Mouse (Mus musculus): ENCODE results near the gene Lsm11. TPM values are rescaled to one million over a fixed set of nuclear protein-coding genes. Genes with fewer than 3 reads are reported as not detected.

Gene Lsm11
- 3.7 and 4.0 TPM in 2 replicates for polyA plus RNA-seq (2015; fragmentation: Nextera tagmentation; extraction: Ambion mirVana)

DNA sequence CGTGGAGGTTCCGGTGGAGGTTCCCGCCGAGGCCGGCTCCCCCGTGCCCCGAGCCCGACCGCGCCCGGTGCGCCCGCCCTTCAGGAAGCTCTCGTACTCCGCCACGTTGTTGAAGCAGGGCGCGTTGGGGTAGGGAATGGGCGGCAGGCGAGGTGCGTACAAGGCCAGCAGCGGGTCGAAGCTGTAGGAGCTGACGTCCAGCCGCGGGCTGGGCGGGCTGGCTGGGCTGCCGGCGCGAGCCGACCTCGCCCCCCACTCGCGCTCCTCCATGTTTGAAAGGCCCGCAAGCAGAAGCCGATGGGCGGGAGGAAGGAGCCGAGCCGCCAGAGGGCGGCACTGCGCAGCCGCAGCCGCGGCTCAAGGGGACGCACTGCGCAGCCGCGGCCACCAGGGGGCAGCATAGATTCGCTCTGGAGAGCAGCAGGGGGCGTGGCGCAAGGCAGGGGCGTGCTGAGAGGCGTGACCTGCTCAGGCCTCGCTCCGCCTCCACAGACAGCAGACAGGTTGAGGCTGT is at the start of gene Lsm11:
Lsm11 (minus strand) TSS at position 293 of the 514 bp plus-strand sequence.
- peak; percentile 92 for ATAC-seq (ENCODE audit: insufficient read depth, low FRiP score)
- Histone ChIP-seq H3K27ac (ENCODE audit: low read length) (peak within 1 kb of the TSS; percentile 54; the same call in 1 of the 2 replicates), H3K36me3 (ENCODE audit: control insufficient read depth, insufficient read depth, low read length) (no peaks in the 10 kb centered on the region), H3K4me3 (replicated peaks; ENCODE audit: low read length) (peak within 1 kb of the TSS; percentile 94), H3K4me2 (ENCODE audit: low read depth, low read length) (peak within 1 kb of the TSS; percentile 91), H3K27me3 (ENCODE audit: control insufficient read depth, insufficient read depth, low read length) (no peaks in the 10 kb centered on the region), H3K9me3 (replicated peaks; ENCODE audit: control insufficient read depth, low read length) (no peaks in the 10 kb centered on the region), H3K4me1 (ENCODE audit: control insufficient read depth, insufficient read depth, low read length) (peaks cover 10% of the 10 kb centered on the region; the same call in 1 of the 2 replicates), H3K9ac (ENCODE audit: low read length) (peak within 1 kb of the TSS; percentile 91)
- WGBS = under 1% methylated on average over 55 of the region's 55 CpGs

- Histone ChIP-seq H3K36me3 (ENCODE audit: control insufficient read depth, insufficient read depth, low read length) (no peaks in the 10 kb centered on the region), H3K9me3 (replicated peaks; ENCODE audit: control insufficient read depth, low read length) (no peaks in the 10 kb centered on the region), H3K4me1 (ENCODE audit: control insufficient read depth, insufficient read depth, low read length) (peaks cover 3% of the 10 kb centered on the region), H3K27me3 (ENCODE audit: control insufficient read depth, insufficient read depth, low read length) (no peaks in the 10 kb centered on the region), H3K4me3 (replicated peaks; ENCODE audit: low read length) (peak overlapping the region; percentile 38), H3K27ac (ENCODE audit: low read length) (no peak overlapping the region), H3K9ac (ENCODE audit: low read length) (no peak overlapping the region; the same call in 1 of the 2 replicates), H3K4me2 (ENCODE audit: low read depth, low read length) (peak overlapping the region; percentile 55)
- 44% methylated on average over 13 of the region's 13 CpGs for WGBS
- no peak for ATAC-seq (ENCODE audit: insufficient read depth, low FRiP score)
Observed at GRCm38 (mm10) chr11:45992087-45992486, 47.4 kb upstream of the Lsm11 start.

DNA sequence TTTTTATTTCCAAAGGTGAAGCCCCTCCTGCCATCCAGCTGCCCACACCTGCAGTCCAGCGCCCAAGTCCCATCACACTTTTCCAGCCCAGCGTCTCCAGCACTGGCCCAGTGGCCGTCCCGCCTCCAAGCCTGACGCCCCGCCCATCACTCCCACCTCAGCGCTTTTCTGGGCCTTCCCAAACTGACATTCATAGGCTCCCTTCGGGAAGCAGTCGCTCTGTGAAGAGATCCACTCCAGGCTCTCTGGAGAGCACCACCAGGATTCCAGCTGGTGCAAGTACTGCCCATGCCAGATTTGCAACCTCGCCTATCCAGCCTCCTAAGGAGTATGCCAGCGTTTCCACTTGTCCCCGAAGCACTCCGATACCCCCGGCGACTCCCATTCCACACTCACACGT is 46.9 kb upstream of the Lsm11 start:
- Histone ChIP-seq H3K9ac (ENCODE audit: low read length) (peak overlapping the region; percentile 57; the same call in 1 of the 2 replicates), H3K4me1 (ENCODE audit: control insufficient read depth, insufficient read depth, low read length) (peaks cover 3% of the 10 kb centered on the region), H3K27me3 (ENCODE audit: control insufficient read depth, insufficient read depth, low read length) (no peaks in the 10 kb centered on the region), H3K4me3 (replicated peaks; ENCODE audit: low read length) (peak overlapping the region; percentile 38), H3K9me3 (replicated peaks; ENCODE audit: control insufficient read depth, low read length) (no peaks in the 10 kb centered on the region), H3K36me3 (ENCODE audit: control insufficient read depth, insufficient read depth, low read length) (no peaks in the 10 kb centered on the region), H3K27ac (ENCODE audit: low read length) (no peak overlapping the region), H3K4me2 (ENCODE audit: low read depth, low read length) (peak overlapping the region; percentile 55)
- ATAC-seq (ENCODE audit: insufficient read depth, low FRiP score) = peak; percentile 47; the same call in 1 of the 2 replicates
- 6% methylated on average over 16 of the region's 16 CpGs for WGBS

- H3K4me3 ChIP-seq (replicated peaks; ENCODE audit: low read length) = peak overlapping the region; percentile 68
- H3K9me3 ChIP-seq (replicated peaks; ENCODE audit: control insufficient read depth, low read length) = peaks cover 5% of the 10 kb centered on the region
- WGBS = 41% methylated on average over 19 of the region's 19 CpGs
- peak; percentile 16; the same call in 1 of the 2 replicates for ATAC-seq (ENCODE audit: insufficient read depth, low FRiP score)
- H3K4me2 ChIP-seq (ENCODE audit: low read depth, low read length) = peak overlapping the region; percentile 93
- H3K9ac ChIP-seq (ENCODE audit: low read length) = peak overlapping the region; percentile 96
- H3K27ac ChIP-seq (ENCODE audit: low read length) = no peak overlapping the region
- H3K36me3 ChIP-seq (ENCODE audit: control insufficient read depth, insufficient read depth, low read length) = no peaks in the 10 kb centered on the region
- no peaks in the 10 kb centered on the region for H3K4me1 ChIP-seq (ENCODE audit: control insufficient read depth, insufficient read depth, low read length)
- no peaks in the 10 kb centered on the region for H3K27me3 ChIP-seq (ENCODE audit: control insufficient read depth, insufficient read depth, low read length)
Observed at GRCm38 (mm10) chr11:45980893-45981253, 36.1 kb upstream of the Lsm11 start.

DNA sequence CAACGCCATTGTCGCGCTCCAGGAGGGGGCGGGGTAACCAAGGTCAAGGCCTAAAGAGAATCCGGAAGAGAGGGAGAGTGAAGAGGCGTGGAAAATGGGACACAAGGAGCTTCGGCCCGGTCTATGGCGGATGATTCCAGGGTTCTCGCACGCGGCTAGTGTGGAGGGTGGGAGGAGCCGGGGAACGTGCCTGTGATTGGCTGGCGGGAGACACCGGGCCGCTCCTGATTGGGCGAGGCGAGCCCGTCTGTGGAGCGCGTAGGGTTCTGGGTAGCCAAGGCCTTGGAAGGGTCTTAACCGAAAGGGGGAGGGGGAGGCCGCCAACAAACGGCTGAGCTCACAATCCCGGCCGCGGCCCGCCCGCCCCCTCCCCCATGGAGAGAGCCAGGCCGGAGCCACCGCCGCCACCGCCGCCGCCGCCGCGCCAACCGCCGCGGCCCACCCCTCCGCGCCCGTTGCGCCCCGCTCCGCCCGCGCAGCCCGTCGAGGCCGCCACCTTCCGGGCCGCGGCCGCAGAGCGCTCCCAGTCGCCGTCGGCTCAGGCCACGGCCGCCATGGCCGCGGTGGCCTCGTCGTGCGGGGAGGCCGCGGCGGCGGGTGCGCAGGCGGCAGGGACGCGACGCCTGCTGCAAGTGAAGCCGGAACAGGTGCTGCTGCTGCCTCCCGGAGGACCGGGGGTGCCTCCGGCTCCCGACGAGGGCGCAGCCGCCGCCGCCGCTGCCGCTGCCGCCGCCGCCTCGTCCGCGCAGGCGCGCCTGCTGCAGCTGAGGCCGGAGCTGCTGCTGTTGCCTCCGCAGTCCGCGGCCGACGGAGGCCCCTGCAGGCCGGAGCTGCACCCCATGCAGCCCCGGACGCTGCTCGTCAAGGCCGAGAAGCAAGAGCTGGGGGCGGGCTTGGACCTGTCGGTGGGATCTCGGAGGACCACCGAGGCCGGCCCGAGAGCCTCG is 35.5 kb upstream of the Lsm11 start, which contains the start of gene Sox30:
Sox30 (plus strand) TSS at position 365 of the 947 bp plus-strand sequence.
- Histone ChIP-seq H3K9ac (ENCODE audit: low read length) (peak within 1 kb of the TSS; percentile 96), H3K27me3 (ENCODE audit: control insufficient read depth, insufficient read depth, low read length) (no peaks in the 10 kb centered on the region), H3K4me3 (replicated peaks; ENCODE audit: low read length) (peak within 1 kb of the TSS; percentile 68), H3K4me2 (ENCODE audit: low read depth, low read length) (peak within 1 kb of the TSS; percentile 93), H3K9me3 (replicated peaks; ENCODE audit: control insufficient read depth, low read length) (peaks cover 5% of the 10 kb centered on the region), H3K4me1 (ENCODE audit: control insufficient read depth, insufficient read depth, low read length) (no peaks in the 10 kb centered on the region), H3K27ac (ENCODE audit: low read length) (no peak within 1 kb of the TSS), H3K36me3 (ENCODE audit: control insufficient read depth, insufficient read depth, low read length) (no peaks in the 10 kb centered on the region)
- peak; percentile 90 for ATAC-seq (ENCODE audit: insufficient read depth, low FRiP score)
- WGBS = 14% methylated on average over 71 of the region's 115 CpGs

DNA sequence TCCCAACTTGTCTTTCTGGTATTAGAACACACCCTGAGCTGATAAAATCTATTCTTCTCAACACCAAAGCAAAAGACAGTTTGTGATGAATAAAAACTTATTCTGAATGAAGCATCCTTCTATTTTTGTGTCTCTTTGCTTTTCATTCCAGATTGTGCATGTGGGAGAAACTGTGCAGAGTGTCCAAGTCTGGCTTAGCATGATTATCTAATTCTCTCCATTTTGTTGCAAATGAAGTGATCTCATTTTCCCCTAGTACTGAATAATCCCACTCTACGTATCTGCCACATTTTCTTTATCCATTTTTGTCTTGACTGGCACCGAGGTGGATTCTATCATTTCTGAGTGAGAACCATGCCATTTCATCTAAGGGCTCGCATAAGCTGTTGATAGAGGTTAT is 31.3 kb upstream of the Lsm11 start:
- no peak for ATAC-seq (ENCODE audit: insufficient read depth, low FRiP score)

GRCm38 (mm10) chr11:45974466-45974865 is 29.7 kb upstream of the Lsm11 start:
- Histone ChIP-seq H3K27me3 (ENCODE audit: control insufficient read depth, insufficient read depth, low read length) (no peaks in the 10 kb centered on the region), H3K4me2 (ENCODE audit: low read depth, low read length) (no peak overlapping the region), H3K9ac (ENCODE audit: low read length) (no peak overlapping the region), H3K4me1 (ENCODE audit: control insufficient read depth, insufficient read depth, low read length) (no peaks in the 10 kb centered on the region), H3K4me3 (replicated peaks; ENCODE audit: low read length) (no peak overlapping the region), H3K27ac (ENCODE audit: low read length) (no peak overlapping the region), H3K36me3 (ENCODE audit: control insufficient read depth, insufficient read depth, low read length) (no peaks in the 10 kb centered on the region), H3K9me3 (replicated peaks; ENCODE audit: control insufficient read depth, low read length) (no peaks in the 10 kb centered on the region)
- ATAC-seq (ENCODE audit: insufficient read depth, low FRiP score) = no peak
- 88% methylated on average over 8 of the region's 8 CpGs for WGBS

More for the DNA sequence above, 31.3 kb upstream of the Lsm11 start:
- no peak overlapping the region for H3K27ac ChIP-seq (ENCODE audit: low read length)
- H3K9me3 ChIP-seq (replicated peaks; ENCODE audit: control insufficient read depth, low read length) = peaks cover 5% of the 10 kb centered on the region
- H3K9ac ChIP-seq (ENCODE audit: low read length) = no peak overlapping the region
- H3K27me3 ChIP-seq (ENCODE audit: control insufficient read depth, insufficient read depth, low read length) = no peaks in the 10 kb centered on the region
- H3K4me1 ChIP-seq (ENCODE audit: control insufficient read depth, insufficient read depth, low read length) = no peaks in the 10 kb centered on the region
- 81% methylated on average over 3 of the region's 3 CpGs for WGBS
- no peaks in the 10 kb centered on the region for H3K36me3 ChIP-seq (ENCODE audit: control insufficient read depth, insufficient read depth, low read length)
- no peak overlapping the region for H3K4me3 ChIP-seq (replicated peaks; ENCODE audit: low read length)
- H3K4me2 ChIP-seq (ENCODE audit: low read depth, low read length) = no peak overlapping the region

DNA sequence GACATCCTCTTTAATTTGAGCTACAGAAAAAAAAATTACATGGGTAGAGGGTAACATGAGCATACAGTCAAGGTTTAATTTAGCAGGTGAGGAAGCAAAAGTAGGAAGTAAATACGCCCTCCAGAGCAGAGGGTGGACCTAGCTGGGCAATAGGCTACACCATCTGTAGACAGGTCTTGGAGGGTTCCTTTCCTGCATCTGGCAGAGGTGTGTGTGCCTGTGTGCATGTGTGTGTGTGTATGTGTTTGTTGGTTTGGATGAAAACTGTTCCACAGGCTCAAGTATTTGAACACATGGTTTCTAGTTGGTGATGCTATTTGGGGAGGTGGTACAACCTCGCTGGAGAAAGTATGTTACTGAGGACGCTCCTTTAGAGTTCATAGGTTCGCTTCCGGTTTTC is 28.9 kb upstream of the Lsm11 start:
- no peaks in the 10 kb centered on the region for H3K36me3 ChIP-seq (ENCODE audit: control insufficient read depth, insufficient read depth, low read length)
- ATAC-seq (ENCODE audit: insufficient read depth, low FRiP score) = no peak
- 78% methylated on average over 5 of the region's 5 CpGs for WGBS

DNA sequence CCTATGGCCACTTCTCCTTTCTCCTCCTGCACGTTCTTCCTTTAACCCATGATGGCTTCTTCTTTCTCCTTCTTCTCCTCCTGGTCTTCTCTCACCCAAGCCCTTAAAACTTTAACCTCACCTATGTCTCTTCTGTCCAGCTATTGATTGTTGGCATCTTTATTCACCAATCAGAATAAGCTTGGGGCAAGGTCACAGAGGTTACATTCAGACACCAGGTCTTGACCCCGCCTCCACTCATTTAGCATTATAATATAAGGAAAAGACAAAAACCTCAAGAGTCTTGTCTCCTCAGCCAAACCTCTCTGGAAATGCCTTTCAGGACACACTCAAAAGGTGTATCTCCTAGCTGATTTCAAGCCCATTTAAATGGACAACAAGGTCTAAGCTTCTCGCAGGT is 23.7 kb upstream of the Lsm11 start:
- H3K27me3 ChIP-seq (ENCODE audit: control insufficient read depth, insufficient read depth, low read length) = no peaks in the 10 kb centered on the region
- H3K4me3 ChIP-seq (replicated peaks; ENCODE audit: low read length) = no peak overlapping the region
- no peaks in the 10 kb centered on the region for H3K36me3 ChIP-seq (ENCODE audit: control insufficient read depth, insufficient read depth, low read length)
- H3K27ac ChIP-seq (ENCODE audit: low read length) = no peak overlapping the region
- H3K9me3 ChIP-seq (replicated peaks; ENCODE audit: control insufficient read depth, low read length) = no peaks in the 10 kb centered on the region
- no peak overlapping the region for H3K4me2 ChIP-seq (ENCODE audit: low read depth, low read length)
- H3K4me1 ChIP-seq (ENCODE audit: control insufficient read depth, insufficient read depth, low read length) = no peaks in the 10 kb centered on the region
- WGBS = 88% methylated on average over 3 of the region's 3 CpGs
- ATAC-seq (ENCODE audit: insufficient read depth, low FRiP score) = no peak
- no peak overlapping the region for H3K9ac ChIP-seq (ENCODE audit: low read length)

More for the DNA sequence above, 28.9 kb upstream of the Lsm11 start:
- H3K27me3 ChIP-seq (ENCODE audit: control insufficient read depth, insufficient read depth, low read length) = no peaks in the 10 kb centered on the region
- no peak overlapping the region for H3K4me2 ChIP-seq (ENCODE audit: low read depth, low read length)
- no peaks in the 10 kb centered on the region for H3K4me1 ChIP-seq (ENCODE audit: control insufficient read depth, insufficient read depth, low read length)
- H3K9ac ChIP-seq (ENCODE audit: low read length) = no peak overlapping the region
- no peak overlapping the region for H3K4me3 ChIP-seq (replicated peaks; ENCODE audit: low read length)
- H3K27ac ChIP-seq (ENCODE audit: low read length) = no peak overlapping the region
- no peaks in the 10 kb centered on the region for H3K9me3 ChIP-seq (replicated peaks; ENCODE audit: control insufficient read depth, low read length)

Data from stomach, embryonic 16.5 days (tissue).